Mouse (Mus musculus) testis, adult 2 months (tissue): ENCODE measurements around the gene Timd4.

Experiments used
- CTCF ChIP-seq: fragments of 200-500 bp; IDR thresholded peaks from 2 replicates; pipeline ENCODE4 v1.5.1; 2012; ENCODE audit warnings: low read depth, mild to moderate bottlenecking, inconsistent platforms, low read length, moderate library complexity; ENCODE audit not compliant: control insufficient read depth, insufficient read depth, insufficient replicate concordance
- POLR2A ChIP-seq: fragments of 200-500 bp; IDR thresholded peaks from 2 replicates; pipeline ENCODE4 v1.6.1; 2012; ENCODE audit warnings: low read depth, mild to moderate bottlenecking, inconsistent platforms, low read length, moderate library complexity; ENCODE audit not compliant: control insufficient read depth

- TF ChIP-seq CTCF (no peak), POLR2A (no peak)
Observed at GRCm38 (mm10) chr11:46889093-46889492, 78.5 kb downstream of the Timd4 start.
